Mouse (Mus musculus): ENCODE measurements around the gene Rapgef3. TPM values are rescaled to one million over a fixed set of nuclear protein-coding genes. Genes with fewer than 3 reads are reported as not detected.

Gene Rapgef3
- total and polyA plus RNA-seq, 3 experiments, result 2.5 to 3.4 (median 3.2) TPM

DNA sequence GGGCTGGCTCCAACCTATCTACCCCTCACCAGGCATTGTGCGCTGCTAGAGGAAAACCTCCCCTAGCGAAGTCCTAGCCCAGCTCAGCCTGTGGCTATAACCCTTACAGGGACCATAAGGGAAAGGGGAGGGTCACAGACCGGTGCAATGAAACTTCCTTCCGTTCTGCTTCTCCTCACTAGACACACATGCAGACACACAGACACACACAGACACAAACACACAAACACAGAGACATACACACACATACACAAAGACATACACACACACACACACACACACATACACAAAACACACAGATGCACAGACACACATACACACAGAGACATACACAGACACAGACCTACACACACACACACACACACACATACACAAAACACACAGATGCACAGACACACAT, 25.2 kb downstream of the Rapgef3 start:
- no peaks in the 10 kb centered on the region for H3K27me3 ChIP-seq (replicated peaks)
- peak overlapping the region; percentile 57 for H3K9ac ChIP-seq (ENCODE audit: insufficient read depth, low read depth)
- in situ Hi-C loops (cut with MboI; ENCODE audit: low pct_ligation_motif_present, low pct_unique_long_range_greater_than_20kb, low sequenced_read_pairs), result no loop called here
- H3K36me3 ChIP-seq (replicated peaks in 1 of 2; ENCODE audit: control insufficient read depth in 1 of 2, insufficient read depth in 1 of 2, low read length in 1 of 2), result peaks cover 1 to 20% of the 10 kb centered on the region in 2 experiments
- peaks cover 47 to 64% of the 10 kb centered on the region in 2 experiments for H3K4me1 ChIP-seq (ENCODE audit: control insufficient read depth in 1 of 2, insufficient read depth in 2 of 2)
- TF ChIP-seq JUND (conservative IDR thresholded peaks at IDR 0.05; ENCODE audit: low read depth, low read length), result no peak
- no peak for TF ChIP-seq E2F4 (IDR thresholded peaks at IDR 0.05; ENCODE audit: insufficient replicate concordance, low read depth, low read length)
- no peak; the same call in 1 of the 2 replicates for TF ChIP-seq MXI1 (IDR thresholded peaks at IDR 0.05; ENCODE audit: low read depth, low read length)
- TF ChIP-seq TCF12 (IDR thresholded peaks at IDR 0.05; ENCODE audit: low read depth, low read length), result no peak
- no peak for TF ChIP-seq RAD21 (IDR thresholded peaks at IDR 0.05; ENCODE audit: low read depth, low read length)
- TF ChIP-seq ZC3H11A (IDR thresholded peaks at IDR 0.05; ENCODE audit: low read depth, low read length), result no peak
- peak; percentile 21; the same call in 1 of the 2 replicates for TF ChIP-seq NRF1 (IDR thresholded peaks at IDR 0.05; ENCODE audit: low read depth, low read length)
- TF ChIP-seq TBP (conservative IDR thresholded peaks at IDR 0.05; ENCODE audit: low read depth, low read length), result no peak
- no peak for TF ChIP-seq SMC3 (IDR thresholded peaks at IDR 0.05; ENCODE audit: low read depth, low read length)
- TF ChIP-seq MAFK (IDR thresholded peaks at IDR 0.05; ENCODE audit: insufficient replicate concordance, low read length), result no peak
- peak; percentile 5; the same call in 1 of the 2 replicates for TF ChIP-seq BHLHE40 (IDR thresholded peaks at IDR 0.05; ENCODE audit: low read depth, low read length)
- TF ChIP-seq HCFC1 (IDR thresholded peaks at IDR 0.05; ENCODE audit: low read depth, low read length), result no peak; the same call in 1 of the 2 replicates
- no peak for TF ChIP-seq RCOR1 (conservative IDR thresholded peaks at IDR 0.05; ENCODE audit: low read depth, low read length)
- 0 out of 2 replicates have a peak, but pooled peaks have one; percentile 29 for TF ChIP-seq POLR2A (IDR thresholded peaks at IDR 0.05; ENCODE audit: low read depth, low read length)
- TF ChIP-seq JUN (IDR thresholded peaks at IDR 0.05; ENCODE audit: insufficient read depth, low read depth, low read length), result no peak
- no peak for TF ChIP-seq MEF2A (IDR thresholded peaks at IDR 0.05; ENCODE audit: borderline replicate concordance, low read depth, low read length)
- no peak for TF ChIP-seq KAT2A (IDR thresholded peaks at IDR 0.05; ENCODE audit: insufficient replicate concordance, low read length)
- no peak for TF ChIP-seq GABPA (IDR thresholded peaks at IDR 0.05; ENCODE audit: insufficient replicate concordance, low read depth, low read length)
- no peak; the same call in 1 of the 2 replicates for TF ChIP-seq UBTF (IDR thresholded peaks at IDR 0.05; ENCODE audit: low read depth, low read length)
- peak; percentile 42; the same call in 1 of the 2 replicates for TF ChIP-seq CHD2 (IDR thresholded peaks at IDR 0.05; ENCODE audit: low read length)
- no peak for TF ChIP-seq CTCF (conservative IDR thresholded peaks at IDR 0.05 in 1 of 2, IDR thresholded peaks at IDR 0.05 in 1 of 2; ENCODE audit: low read depth in 2 of 2, low read length in 2 of 2)
- no peak; the same call in 1 of the 2 replicates for TF ChIP-seq POLR2AphosphoS2 (IDR thresholded peaks at IDR 0.05; ENCODE audit: low read depth, low read length)
- TF ChIP-seq MYC (IDR thresholded peaks at IDR 0.05; ENCODE audit: low read depth, low read length), result 0 out of 2 replicates have a peak, but pooled peaks have one; percentile 26
- TF ChIP-seq ZNF384 (IDR thresholded peaks at IDR 0.05; ENCODE audit: low read depth, low read length), result no peak
- TF ChIP-seq NELFE (IDR thresholded peaks at IDR 0.05; ENCODE audit: low read depth, low read length), result 0 out of 2 replicates have a peak, but pooled peaks have one; percentile 24
- peak; percentile 77 for TF ChIP-seq MAX (IDR thresholded peaks at IDR 0.05; ENCODE audit: low read length)
- TF ChIP-seq MAZ (IDR thresholded peaks at IDR 0.05; ENCODE audit: low read depth, low read length), result no peak
- no peak for TF ChIP-seq PAX5 (IDR thresholded peaks at IDR 0.05; ENCODE audit: low read length)
- peak; percentile 57; the same call in 1 of the 2 replicates for TF ChIP-seq ZMIZ1 (IDR thresholded peaks at IDR 0.05; ENCODE audit: low read depth, low read length)
- no peak for TF ChIP-seq USF1 (IDR thresholded peaks at IDR 0.05; ENCODE audit: low read depth, low read length)
- TF ChIP-seq ETS1 (conservative IDR thresholded peaks at IDR 0.05; ENCODE audit: low read depth, low read length), result no peak
- TF ChIP-seq ZKSCAN1 (IDR thresholded peaks at IDR 0.05; ENCODE audit: borderline replicate concordance, low read depth, low read length), result no peak
- peak; percentile 13; the same call in 1 of the 2 replicates for TF ChIP-seq ELF1 (IDR thresholded peaks at IDR 0.05; ENCODE audit: low read depth, low read length)
- no peak for TF ChIP-seq SIN3A (IDR thresholded peaks at IDR 0.05; ENCODE audit: low read length)
- TF ChIP-seq IRF4 (IDR thresholded peaks at IDR 0.05; ENCODE audit: low read depth, low read length), result no peak
- no peak for TF ChIP-seq CHD1 (IDR thresholded peaks at IDR 0.05; ENCODE audit: low read depth, low read length)
- TF ChIP-seq USF2 (conservative IDR thresholded peaks at IDR 0.05; ENCODE audit: low read depth, low read length), result no peak
- TF ChIP-seq EP300 (IDR thresholded peaks at IDR 0.05; ENCODE audit: low read length), result no peak; the same call in 1 of the 2 replicates
- H3K4me2 ChIP-seq (ENCODE audit: insufficient read depth, low read depth, poor library complexity, severe bottlenecking), result peak overlapping the region; percentile 84
- peaks cover 12% of the 10 kb centered on the region for H3K79me2 ChIP-seq (replicated peaks; ENCODE audit: control insufficient read depth, extremely low read depth, insufficient read depth, poor library complexity, severe bottlenecking)
- H3K9me3 ChIP-seq (replicated peaks; ENCODE audit: low read length), result peaks cover 7% of the 10 kb centered on the region
- H3K27ac ChIP-seq (ENCODE audit: insufficient read depth, low read depth), result peak overlapping the region; percentile 99
- DNase-seq (ENCODE audit: extremely low read depth), result no peak
- peak overlapping the region in 1 of 3 experiments; percentile 17 for H3K4me3 ChIP-seq (replicated peaks in 1 of 3; ENCODE audit: low read depth in 2 of 3, low read length in 2 of 3, poor library complexity in 1 of 3)
- dilution Hi-C loops (cut with MboI; ENCODE audit: extremely low pct_ligation_motif_present, extremely low pct_unique_long_range_greater_than_20kb, low sequenced_read_pairs), result no loop called here
